Mouse (Mus musculus): ENCODE data around the gene Msh4.

DNA sequence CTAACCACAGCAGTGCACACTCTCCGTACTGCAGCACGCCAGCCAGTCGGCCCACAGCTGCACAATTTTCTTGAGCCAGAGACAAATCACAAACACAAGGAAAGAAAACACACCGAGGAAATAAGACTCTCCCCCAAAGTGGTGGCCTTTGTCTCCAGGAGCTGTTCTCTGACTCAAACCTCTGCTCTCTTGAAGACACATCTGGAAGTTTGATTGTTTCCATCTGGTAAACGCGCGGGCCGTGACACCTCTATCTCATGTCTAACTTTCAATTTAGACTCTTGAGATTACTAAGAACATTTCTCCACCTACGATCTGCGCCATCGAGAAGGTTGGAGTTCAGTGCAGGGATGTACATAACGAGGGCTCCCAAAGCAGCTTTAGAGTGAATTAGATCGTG, 97.5 kb downstream of the Msh4 start:
- no peak for TF ChIP-seq MAFK (IDR thresholded peaks at IDR 0.05; ENCODE audit: insufficient read depth, low read depth, low read length)
- no peak for TF ChIP-seq CHD2 (IDR thresholded peaks at IDR 0.05; ENCODE audit: low read depth, low read length)
- no peak for TF ChIP-seq HCFC1 (IDR thresholded peaks at IDR 0.05; ENCODE audit: borderline replicate concordance, insufficient read depth, low read length)
- no peak for TF ChIP-seq ZC3H11A (IDR thresholded peaks at IDR 0.05; ENCODE audit: borderline replicate concordance, low read depth, low read length)
- TF ChIP-seq ZNF384 (IDR thresholded peaks at IDR 0.05; ENCODE audit: low read depth, low read length) = no peak

Data from ES-E14 (cell line).